Comparison of ENCODE assay signal across 8 mouse cellular contexts in genomic region chr3:65958102-65958839, GRCm38 (mm10). TPM values are rescaled to one million over a fixed set of nuclear protein-coding genes. Genes with fewer than 3 reads are reported as not detected.
DNase-seq lines count a peak whose midpoint lies in the region; ATAC-seq and TF ChIP-seq lines count a peak whose summit lies in the region.

TSS of gene Ccnl1 (minus strand) at chr3:65958249.

- H3K9ac ChIP-seq in forebrain, embryonic 12.5 days = peak within 1 kb of the TSS; percentile 99
- H3K9ac ChIP-seq in heart, embryonic 16.5 days (ENCODE audit: low read length) = peak within 1 kb of the TSS; percentile 100
- H3K9ac ChIP-seq in liver, embryonic 14.5 days (replicated peaks) = peak within 1 kb of the TSS; percentile 100
- H3K9ac ChIP-seq in stomach, embryonic 15.5 days = peak within 1 kb of the TSS; percentile 96

- TF ChIP-seq EP300 in liver, embryonic 14.5 days (IDR thresholded peaks at IDR 0.05; ENCODE audit: low read depth) = no peak

- peak within 1 kb of the TSS; percentile 87 for H3K4me3 ChIP-seq in E14TG2a.4 (replicated peaks; ENCODE audit: low read length)
- H3K4me3 ChIP-seq in forebrain, embryonic 12.5 days (replicated peaks) = peak within 1 kb of the TSS; percentile 98
- peak within 1 kb of the TSS; percentile 99 for H3K4me3 ChIP-seq in heart, embryonic 16.5 days (ENCODE audit: low read length)
- H3K4me3 ChIP-seq in liver, embryonic 14.5 days (ENCODE audit: insufficient read depth in 1 of 2, low read depth in 2 of 2, low read length in 2 of 2) = peak within 1 kb of the TSS; percentile 90 to 96
- peak within 1 kb of the TSS; percentile 98 for H3K4me3 ChIP-seq in stomach, embryonic 15.5 days (replicated peaks)

- no peaks in the 10 kb centered on the region for H3K9me3 ChIP-seq in E14TG2a.4 (ENCODE audit: low read length)
- H3K9me3 ChIP-seq in forebrain, embryonic 12.5 days = no peaks in the 10 kb centered on the region
- H3K9me3 ChIP-seq in heart, embryonic 16.5 days (replicated peaks; ENCODE audit: control insufficient read depth, low read length) = no peaks in the 10 kb centered on the region
- no peaks in the 10 kb centered on the region for H3K9me3 ChIP-seq in liver, embryonic 14.5 days (ENCODE audit: control insufficient read depth, low read length)
- no peaks in the 10 kb centered on the region for H3K9me3 ChIP-seq in stomach, embryonic 15.5 days

- TF ChIP-seq CTCF in E14TG2a.4 (conservative IDR thresholded peaks at IDR 0.05; ENCODE audit: low read length) = no peak
- TF ChIP-seq CTCF in liver, embryonic 14.5 days (IDR thresholded peaks at IDR 0.05; ENCODE audit: low read depth) = no peak

- under 1% methylated on average over 69 of the region's 70 CpGs for WGBS in forebrain, embryonic 12.5 days
- under 1% methylated on average over 67 of the region's 70 CpGs for WGBS in heart, embryonic 16.5 days
- WGBS in liver, embryonic 14.5 days (ENCODE audit: insufficient replicate concordance) = under 1% methylated on average over 68 of the region's 70 CpGs
- WGBS in stomach, embryonic 15.5 days = under 1% methylated on average over 54 of the region's 70 CpGs

- peak within 1 kb of the TSS; percentile 77 for H3K4me2 ChIP-seq in forebrain, embryonic 12.5 days
- H3K4me2 ChIP-seq in heart, embryonic 16.5 days (ENCODE audit: low read depth, low read length) = peak within 1 kb of the TSS; percentile 88
- peak within 1 kb of the TSS; percentile 96 for H3K4me2 ChIP-seq in liver, embryonic 14.5 days (ENCODE audit: low read depth)
- peak within 1 kb of the TSS; percentile 66 for H3K4me2 ChIP-seq in stomach, embryonic 15.5 days

- peaks cover 48% of the 10 kb centered on the region for H3K36me3 ChIP-seq in E14TG2a.4 (ENCODE audit: insufficient read depth, low read length)
- peaks cover 24% of the 10 kb centered on the region for H3K36me3 ChIP-seq in forebrain, embryonic 12.5 days (replicated peaks)
- peaks cover 20% of the 10 kb centered on the region for H3K36me3 ChIP-seq in heart, embryonic 16.5 days (ENCODE audit: control insufficient read depth, insufficient read depth)
- H3K36me3 ChIP-seq in liver, embryonic 14.5 days (replicated peaks; ENCODE audit: control insufficient read depth, insufficient read depth, low read depth) = peaks cover 31% of the 10 kb centered on the region
- peaks cover 11% of the 10 kb centered on the region for H3K36me3 ChIP-seq in stomach, embryonic 15.5 days

- peak; percentile 96 for ATAC-seq in forebrain, embryonic 12.5 days (ENCODE audit: low FRiP score)
- ATAC-seq in heart, embryonic 16.5 days (replicated peaks; ENCODE audit: extremely low read depth, insufficient read depth, low FRiP score) = peak; percentile 93
- peak; percentile 91 for ATAC-seq in liver, embryonic 14.5 days (ENCODE audit: insufficient read depth)
- peak; percentile 95 for ATAC-seq in stomach, embryonic 15.5 days (ENCODE audit: insufficient read depth, low FRiP score, low read depth)

- H3K27ac ChIP-seq in forebrain, embryonic 12.5 days = peak within 1 kb of the TSS; percentile 99
- H3K27ac ChIP-seq in heart, embryonic 16.5 days (ENCODE audit: low read length) = peak within 1 kb of the TSS; percentile 100
- peak within 1 kb of the TSS; percentile 96 for H3K27ac ChIP-seq in liver, embryonic 14.5 days
- H3K27ac ChIP-seq in stomach, embryonic 15.5 days = peak within 1 kb of the TSS; percentile 100

- peaks cover 48% of the 10 kb centered on the region for H3K4me1 ChIP-seq in E14TG2a.4 (replicated peaks; ENCODE audit: low read depth, low read length)
- H3K4me1 ChIP-seq in forebrain, embryonic 12.5 days = peaks cover 40% of the 10 kb centered on the region
- peaks cover 28% of the 10 kb centered on the region for H3K4me1 ChIP-seq in heart, embryonic 16.5 days (ENCODE audit: control insufficient read depth, insufficient read depth, low read length)
- peaks cover 53 to 55% of the 10 kb centered on the region in 2 experiments for H3K4me1 ChIP-seq in liver, embryonic 14.5 days (replicated peaks; ENCODE audit: control insufficient read depth in 2 of 2, insufficient read depth in 2 of 2, low read length in 1 of 2)
- H3K4me1 ChIP-seq in stomach, embryonic 15.5 days = peaks cover 14% of the 10 kb centered on the region

- no peaks in the 10 kb centered on the region for H3K27me3 ChIP-seq in E14TG2a.4 (ENCODE audit: insufficient read depth, low read length)
- no peaks in the 10 kb centered on the region for H3K27me3 ChIP-seq in forebrain, embryonic 12.5 days
- no peaks in the 10 kb centered on the region for H3K27me3 ChIP-seq in heart, embryonic 16.5 days (ENCODE audit: control insufficient read depth, insufficient read depth, low read length)
- no peaks in the 10 kb centered on the region for H3K27me3 ChIP-seq in liver, embryonic 14.5 days (ENCODE audit: control insufficient read depth, insufficient read depth, low read length)
- no peaks in the 10 kb centered on the region for H3K27me3 ChIP-seq in stomach, embryonic 15.5 days (replicated peaks)

- DNase-seq in c-Kit-positive CD71-positive TER-119-positive erythroid progenitor cells, embryonic 14.5 days (ENCODE audit: low spot score) = peak; percentile 87
- peak; percentile 97 to 98 for DNase-seq in kidney, postnatal 36 days
- DNase-seq in liver, embryonic 14.5 days (ENCODE audit: low read depth in 3 of 3, low spot score in 3 of 3) = peak; percentile 82 to 86 (median 86)
- DNase-seq in neural tube, embryonic 10.5 days (ENCODE audit: extremely low spot score, low spot score) = peak; percentile 95

RNA-seq across cellular contexts. Expression of gene Ccnl1, which starts in this region (rescaled TPM):
- polyA plus RNA-seq in forebrain, embryonic 12.5 days (2016; fragmentation: Nextera tagmentation; extraction: Ambion mirVana) = 126 and 139 TPM in 2 replicates
- polyA plus RNA-seq in heart, embryonic 16.5 days (2015; fragmentation: Nextera tagmentation; extraction: Ambion mirVana) = 68.2 and 70.6 TPM in 2 replicates
- 29.9 and 45.9 TPM in 2 replicates for polyA plus RNA-seq in liver, embryonic 14.5 days (2012; rRNA removed)
- polyA plus RNA-seq in liver, embryonic 14.5 days (2014; fragmentation: Nextera tagmentation; extraction: Ambion mirVana) = 41.6 and 44.2 TPM in 2 replicates
- polyA plus RNA-seq in stomach, embryonic 15.5 days (2015; fragmentation: Nextera tagmentation; extraction: Ambion mirVana) = 109 and 110 TPM in 2 replicates

Comparison
In these comparisons a context has a peak if more than half of its experiments do, and no peak if none do; other contexts are left out.
1. Peak in every context shown above with its lines: DNase-seq, ATAC-seq, H3K4me3 ChIP-seq and H3K27ac ChIP-seq.